Mouse (Mus musculus): ENCODE data around the gene Ear1. TPM values are rescaled to one million over a fixed set of nuclear protein-coding genes. Genes with fewer than 3 reads are reported as not detected.
"Not testable (repeated sequence)": the region's sequence is repeated elsewhere in the genome, so short reads cannot be mapped to it uniquely, and the experiment has no call there.

Ear1 gene
- polyA plus RNA-seq, 1 experiment from 2014 or later: 0.45 TPM

GRCm38 (mm10) chr14:43859465-43859864 is 15.9 kb downstream of the Ear1 start:
- H3K9me3 ChIP-seq (replicated peaks); ATAC-seq (ENCODE audit: low FRiP score); H3K36me3 ChIP-seq; H3K4me1 ChIP-seq; H3K4me2 ChIP-seq; H3K27ac ChIP-seq (replicated peaks); H3K9ac ChIP-seq (replicated peaks); H3K27me3 ChIP-seq (replicated peaks); H3K4me3 ChIP-seq (replicated peaks): not testable (repeated sequence)
- WGBS: 78% methylated on average over 5 of the region's 6 CpGs

GRCm38 (mm10) chr14:43843949-43844573 is 31.3 kb downstream of the Ear1 start:
- not testable (repeated sequence) for H3K27ac ChIP-seq (replicated peaks); H3K36me3 ChIP-seq; H3K9ac ChIP-seq (replicated peaks); ATAC-seq (ENCODE audit: low FRiP score); H3K4me1 ChIP-seq; H3K9me3 ChIP-seq (replicated peaks); H3K27me3 ChIP-seq (replicated peaks); H3K4me3 ChIP-seq (replicated peaks); H3K4me2 ChIP-seq
- WGBS: 84% methylated on average over 4 of the region's 4 CpGs

- H3K4me1 ChIP-seq; H3K9ac ChIP-seq (replicated peaks); H3K4me3 ChIP-seq (replicated peaks); H3K36me3 ChIP-seq; H3K27ac ChIP-seq (replicated peaks); ATAC-seq (ENCODE audit: low FRiP score); H3K27me3 ChIP-seq (replicated peaks); H3K4me2 ChIP-seq; H3K9me3 ChIP-seq (replicated peaks): not testable (repeated sequence)
- WGBS: 60% methylated on average over 1 of the region's 1 CpGs
These were observed 34.3 kb downstream of the Ear1 start for GRCm38 (mm10) chr14:43840976-43841375.

GRCm38 (mm10) chr14:43835366-43835765 is 40.0 kb downstream of the Ear1 start:
- H3K4me2 ChIP-seq; H3K4me1 ChIP-seq; ATAC-seq (ENCODE audit: low FRiP score); H3K4me3 ChIP-seq (replicated peaks); H3K27ac ChIP-seq (replicated peaks); H3K9ac ChIP-seq (replicated peaks); H3K27me3 ChIP-seq (replicated peaks); H3K36me3 ChIP-seq; H3K9me3 ChIP-seq (replicated peaks): not testable (repeated sequence)
- 93% methylated on average over 2 of the region's 2 CpGs for whole genome bisulfite sequencing

- WGBS: 79% methylated on average over 1 of the region's 1 CpGs
These were observed 44.9 kb downstream of the Ear1 start for GRCm38 (mm10) chr14:43830385-43830784.

GRCm38 (mm10) chr14:43824176-43824575 is 51.1 kb downstream of the Ear1 start:
- H3K4me1 ChIP-seq; H3K4me2 ChIP-seq; ATAC-seq (ENCODE audit: low FRiP score); H3K9me3 ChIP-seq (replicated peaks); H3K9ac ChIP-seq (replicated peaks); H3K4me3 ChIP-seq (replicated peaks); H3K36me3 ChIP-seq; H3K27ac ChIP-seq (replicated peaks); H3K27me3 ChIP-seq (replicated peaks): not testable (repeated sequence)
- 90% methylated on average over 6 of the region's 6 CpGs for WGBS

More at GRCm38 (mm10) chr14:43830385-43830784, 44.9 kb downstream of the Ear1 start:
- not testable (repeated sequence) for H3K27ac ChIP-seq (replicated peaks); H3K9me3 ChIP-seq (replicated peaks); H3K36me3 ChIP-seq; H3K4me1 ChIP-seq; H3K4me2 ChIP-seq; H3K27me3 ChIP-seq (replicated peaks); ATAC-seq (ENCODE audit: low FRiP score); H3K4me3 ChIP-seq (replicated peaks); H3K9ac ChIP-seq (replicated peaks)

- 67% methylated on average over 1 of the region's 2 CpGs for WGBS
- not testable (repeated sequence) for H3K27ac ChIP-seq (replicated peaks)
These were observed 53.4 kb downstream of the Ear1 start for GRCm38 (mm10) chr14:43821869-43822268.

GRCm38 (mm10) chr14:43812458-43812857 is 62.9 kb downstream of the Ear1 start:
- H3K9ac ChIP-seq (replicated peaks); H3K27ac ChIP-seq (replicated peaks); H3K27me3 ChIP-seq (replicated peaks); H3K36me3 ChIP-seq; H3K4me2 ChIP-seq; ATAC-seq (ENCODE audit: low FRiP score); H3K9me3 ChIP-seq (replicated peaks); H3K4me1 ChIP-seq; H3K4me3 ChIP-seq (replicated peaks): not testable (repeated sequence)
- WGBS: 74% methylated on average over 8 of the region's 9 CpGs

More at GRCm38 (mm10) chr14:43821869-43822268, 53.4 kb downstream of the Ear1 start:
- not testable (repeated sequence) for H3K36me3 ChIP-seq; ATAC-seq (ENCODE audit: low FRiP score); H3K4me3 ChIP-seq (replicated peaks); H3K27me3 ChIP-seq (replicated peaks); H3K4me2 ChIP-seq; H3K4me1 ChIP-seq; H3K9me3 ChIP-seq (replicated peaks); H3K9ac ChIP-seq (replicated peaks)

- not testable (repeated sequence) for H3K4me2 ChIP-seq; H3K27ac ChIP-seq (replicated peaks); H3K36me3 ChIP-seq; ATAC-seq (ENCODE audit: low FRiP score); H3K9ac ChIP-seq (replicated peaks); H3K4me1 ChIP-seq; H3K27me3 ChIP-seq (replicated peaks); H3K9me3 ChIP-seq (replicated peaks); H3K4me3 ChIP-seq (replicated peaks)
- WGBS: 74% methylated on average over 4 of the region's 4 CpGs
These were observed 67.2 kb downstream of the Ear1 start for GRCm38 (mm10) chr14:43808142-43808541.

- not testable (repeated sequence) for ATAC-seq (ENCODE audit: low FRiP score)
These were observed 70.9 kb downstream of the Ear1 start for GRCm38 (mm10) chr14:43804435-43804834.

GRCm38 (mm10) chr14:43796905-43797470 is 78.3 kb downstream of the Ear1 start:
- not testable (repeated sequence) for H3K9ac ChIP-seq (replicated peaks); H3K4me1 ChIP-seq; H3K27me3 ChIP-seq (replicated peaks); H3K27ac ChIP-seq (replicated peaks); H3K36me3 ChIP-seq; H3K9me3 ChIP-seq (replicated peaks)
- Histone ChIP-seq H3K4me3 (replicated peaks) (peak overlapping the region; percentile 24), H3K4me2 (peak overlapping the region; percentile 53)
- WGBS: 11% methylated on average over 22 of the region's 23 CpGs
- ATAC-seq (ENCODE audit: low FRiP score): peak; percentile 79

More at GRCm38 (mm10) chr14:43804435-43804834, 70.9 kb downstream of the Ear1 start:
- WGBS: 9% methylated on average over 7 of the region's 7 CpGs
- not testable (repeated sequence) for H3K9ac ChIP-seq (replicated peaks); H3K36me3 ChIP-seq; H3K4me3 ChIP-seq (replicated peaks); H3K27me3 ChIP-seq (replicated peaks); H3K9me3 ChIP-seq (replicated peaks); H3K4me2 ChIP-seq; H3K27ac ChIP-seq (replicated peaks); H3K4me1 ChIP-seq

GRCm38 (mm10) chr14:43796069-43796904 is 79.0 kb downstream of the Ear1 start:
- H3K27ac ChIP-seq (replicated peaks): no peak overlapping the region
- ATAC-seq (ENCODE audit: low FRiP score): peak; percentile 69; the same call in 1 of the 2 replicates
- no peaks in the 10 kb centered on the region for H3K27me3 ChIP-seq (replicated peaks)
- no peak overlapping the region for H3K9ac ChIP-seq (replicated peaks)
- H3K4me3 ChIP-seq (replicated peaks): peak overlapping the region; percentile 24
- WGBS: 23% methylated on average over 14 of the region's 14 CpGs
- H3K9me3 ChIP-seq (replicated peaks): no peaks in the 10 kb centered on the region
- H3K4me2 ChIP-seq: peak overlapping the region; percentile 53
- no peaks in the 10 kb centered on the region for H3K36me3 ChIP-seq
- H3K4me1 ChIP-seq: peaks cover 8% of the 10 kb centered on the region
